In the genomic region with DNA sequence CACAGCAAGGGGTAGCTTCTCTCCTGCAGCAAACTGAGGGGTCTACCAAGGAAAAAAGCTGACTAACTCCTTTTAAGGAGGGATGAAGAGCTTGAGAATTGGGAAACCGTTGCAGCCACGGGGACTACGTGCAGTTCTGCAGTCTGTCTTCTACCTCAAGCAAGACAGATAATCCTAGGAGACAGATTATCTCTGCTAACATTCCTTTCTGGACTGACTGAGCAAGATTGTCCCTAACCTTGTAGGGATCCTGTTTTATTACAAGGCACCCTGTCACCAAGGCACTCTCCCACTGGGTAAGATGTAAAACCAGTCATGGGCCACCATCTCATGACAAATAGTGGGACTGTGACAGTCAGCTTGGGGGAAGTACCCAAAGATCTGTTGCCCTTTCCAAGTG, we compare ENCODE assay signal across 15 mouse cellular contexts. TPM values are rescaled to one million over a fixed set of nuclear protein-coding genes. Genes with fewer than 3 reads are reported as not detected.
"Had no signal": no experiment of that assay in that cellular context is flagged by ENCODE, and none has a peak within 500 bp of the region (broad histone marks: within the 10 kb centered on the region; RNA-seq: fewer than 3 reads in every experiment).

No protein-coding gene starts in this region.

- H3K9me3 ChIP-seq: limb, embryonic 12.5 days; lung, embryonic 15.5 days; midbrain, embryonic 12.5 days had no signal

- H3K27ac ChIP-seq: layer of hippocampus, adult 2 months; limb, embryonic 12.5 days; liver, embryonic 13.5 days; lung, embryonic 15.5 days; macrophage; midbrain, embryonic 12.5 days had no signal

- H3K4me1 ChIP-seq: limb, embryonic 12.5 days; liver, embryonic 13.5 days; midbrain, embryonic 12.5 days had no signal

- H3K36me3 ChIP-seq: limb, embryonic 12.5 days; liver, embryonic 13.5 days; lung, embryonic 15.5 days; midbrain, embryonic 12.5 days had no signal

- H3K9ac ChIP-seq: limb, embryonic 12.5 days; liver, embryonic 13.5 days; liver, postnatal 0 days; lung, embryonic 15.5 days; midbrain, embryonic 12.5 days had no signal

- H3K4me3 ChIP-seq: layer of hippocampus, adult 2 months; limb, embryonic 12.5 days; liver, embryonic 13.5 days; lung, embryonic 15.5 days; megakaryocyte, embryonic 14.5 days; midbrain, embryonic 12.5 days had no signal

- ATAC-seq: liver, postnatal 0 days had no signal

- H3K27me3 ChIP-seq: limb, embryonic 12.5 days; liver, embryonic 13.5 days; lung, embryonic 15.5 days; megakaryocyte, embryonic 14.5 days; midbrain, embryonic 12.5 days had no signal

- DNase-seq: liver; liver, embryonic 13.5 days; liver, postnatal 0 days; thymus, adult 18-20 months had no signal

- H3K4me2 ChIP-seq: limb, embryonic 12.5 days; liver, embryonic 13.5 days; lung, embryonic 15.5 days; midbrain, embryonic 12.5 days had no signal

RNA-seq across cellular contexts. Expression of gene Gm45021, which starts 8.2 kb away (rescaled TPM):
- total RNA-seq: layer of hippocampus, adult 2 months; layer of hippocampus, postnatal 10 days; left cerebral cortex, postnatal 36 days; midbrain, postnatal 0 days; neutrophil, adult 5-6 weeks had no signal
- polyA plus RNA-seq: limb, embryonic 12.5 days; liver, embryonic 13.5 days; liver, postnatal 0 days; lung, embryonic 15.5 days; macrophage; midbrain, embryonic 12.5 days; midbrain, postnatal 0 days; neural tube, embryonic 11.5 days had no signal

RNA-seq across cellular contexts. Expression of gene Rarres2, which starts 8.7 kb away (rescaled TPM):
- total RNA-seq: neutrophil, adult 5-6 weeks had no signal
- polyA plus RNA-seq: macrophage had no signal

RNA-seq across cellular contexts. Expression of gene Gm44965, which starts 12.5 kb away (rescaled TPM):
- total RNA-seq: layer of hippocampus, adult 2 months; layer of hippocampus, postnatal 10 days; left cerebral cortex, postnatal 36 days; midbrain, postnatal 0 days; neutrophil, adult 5-6 weeks had no signal
- polyA plus RNA-seq: limb, embryonic 12.5 days; liver, embryonic 13.5 days; liver, postnatal 0 days; lung, embryonic 15.5 days; macrophage; neural tube, embryonic 11.5 days had no signal
